Mouse (Mus musculus): ENCODE measurements around the gene Fam166a. TPM values are rescaled to one million over a fixed set of nuclear protein-coding genes. Genes with fewer than 3 reads are reported as not detected.

The Fam166a gene
- polyA plus RNA-seq, 1 experiment = 0.14 TPM

DNA sequence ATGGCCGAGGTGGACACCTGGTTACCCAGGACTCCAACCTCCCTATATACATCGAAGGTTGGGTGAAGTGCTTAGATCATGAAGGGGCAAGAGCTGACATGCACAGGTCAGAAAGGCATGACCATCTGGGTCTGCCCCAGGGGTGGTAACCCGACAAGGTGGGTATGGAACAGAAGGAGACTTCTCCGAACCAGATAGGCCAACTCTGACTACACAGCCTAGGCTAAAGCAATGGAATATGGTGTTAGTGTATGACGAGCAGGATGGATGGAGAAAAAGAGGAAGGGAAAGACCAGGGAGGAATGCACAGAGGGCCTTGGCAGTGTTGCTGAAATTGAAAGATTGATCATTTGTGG is 32.0 kb upstream of the Fam166a start:
- no peak for DNase-seq (ENCODE audit: low read depth)
- no peak for TF ChIP-seq CTCF (IDR thresholded peaks at IDR 0.05; ENCODE audit: borderline replicate concordance, extremely low read depth, insufficient read depth, insufficient read length)
- TF ChIP-seq POLR2A (IDR thresholded peaks at IDR 0.05; ENCODE audit: borderline replicate concordance, extremely low read depth, insufficient read depth, insufficient read length, poor library complexity, severe bottlenecking) = no peak

DNA sequence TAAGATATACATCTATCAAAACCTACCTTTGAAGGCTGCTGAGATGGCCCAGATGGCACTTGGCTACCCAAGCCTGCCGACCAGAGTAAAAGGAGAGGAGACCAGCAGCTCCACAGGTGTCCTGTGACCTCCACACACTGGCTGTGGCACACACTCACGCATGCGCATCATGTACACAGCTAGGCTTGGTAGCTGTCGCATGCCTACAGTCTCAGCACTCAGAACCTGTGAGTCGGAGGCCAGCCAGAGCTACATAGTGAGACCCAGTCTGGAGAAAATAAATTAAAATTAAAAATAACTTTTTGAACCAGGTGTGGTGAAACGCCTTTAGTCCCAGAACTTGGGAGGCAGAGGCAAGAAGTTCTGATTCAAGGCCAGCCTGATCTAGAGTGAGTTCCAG is 30.7 kb upstream of the Fam166a start:
- TF ChIP-seq POLR2A (IDR thresholded peaks at IDR 0.05; ENCODE audit: borderline replicate concordance, extremely low read depth, insufficient read depth, insufficient read length, poor library complexity, severe bottlenecking) (no peak), CTCF (IDR thresholded peaks at IDR 0.05; ENCODE audit: borderline replicate concordance, extremely low read depth, insufficient read depth, insufficient read length) (no peak)
- no peak for DNase-seq (ENCODE audit: low read depth)

DNA sequence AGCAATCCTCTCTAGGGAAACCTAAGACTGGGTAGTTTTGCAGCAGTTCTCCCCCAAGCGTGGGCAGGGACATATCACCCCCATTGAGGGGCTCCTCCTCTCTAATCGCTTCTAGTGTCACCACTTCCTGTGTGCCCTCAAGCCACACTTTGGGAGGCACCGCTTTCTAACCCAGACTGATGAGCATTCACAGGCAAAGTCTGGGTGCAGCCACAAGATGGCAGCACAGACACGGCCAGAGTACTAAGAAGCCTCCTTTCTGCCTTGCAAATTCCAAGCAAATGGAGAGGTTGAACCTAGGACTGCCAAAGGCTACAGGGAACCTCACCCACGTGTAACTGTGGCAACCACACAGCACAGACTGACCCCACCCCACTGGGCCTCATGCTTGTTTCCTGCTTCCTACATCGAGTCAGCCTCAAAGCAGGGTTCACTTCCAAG is 25.2 kb upstream of the Fam166a start:
- peak; percentile 90 for DNase-seq (ENCODE audit: low read depth)
- TF ChIP-seq CTCF (IDR thresholded peaks at IDR 0.05; ENCODE audit: borderline replicate concordance, extremely low read depth, insufficient read depth, insufficient read length) (peak; percentile 94), POLR2A (IDR thresholded peaks at IDR 0.05; ENCODE audit: borderline replicate concordance, extremely low read depth, insufficient read depth, insufficient read length, poor library complexity, severe bottlenecking) (no peak)

DNA sequence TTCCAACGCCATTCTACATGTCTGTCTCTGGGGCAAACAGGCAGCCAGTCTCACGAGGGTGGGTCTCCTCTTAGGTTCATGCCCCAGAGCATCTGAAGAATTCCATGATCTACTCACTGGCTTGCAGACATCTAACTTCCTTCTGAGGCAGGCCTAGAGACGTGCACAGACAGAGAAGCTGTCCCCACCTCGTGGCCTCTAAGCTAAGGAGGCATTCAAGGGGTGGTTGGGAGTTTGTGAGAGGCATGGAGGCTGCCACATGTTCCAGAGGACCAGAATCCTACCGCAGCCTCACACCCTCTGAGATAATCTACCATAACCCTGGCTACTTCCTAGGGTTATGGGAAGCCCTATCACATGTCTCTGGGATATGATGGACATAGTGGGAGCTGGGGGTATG is 24.5 kb upstream of the Fam166a start:
- TF ChIP-seq CTCF (IDR thresholded peaks at IDR 0.05; ENCODE audit: borderline replicate concordance, extremely low read depth, insufficient read depth, insufficient read length) = no peak
- TF ChIP-seq POLR2A (IDR thresholded peaks at IDR 0.05; ENCODE audit: borderline replicate concordance, extremely low read depth, insufficient read depth, insufficient read length, poor library complexity, severe bottlenecking) = no peak
- no peak for DNase-seq (ENCODE audit: low read depth)

DNA sequence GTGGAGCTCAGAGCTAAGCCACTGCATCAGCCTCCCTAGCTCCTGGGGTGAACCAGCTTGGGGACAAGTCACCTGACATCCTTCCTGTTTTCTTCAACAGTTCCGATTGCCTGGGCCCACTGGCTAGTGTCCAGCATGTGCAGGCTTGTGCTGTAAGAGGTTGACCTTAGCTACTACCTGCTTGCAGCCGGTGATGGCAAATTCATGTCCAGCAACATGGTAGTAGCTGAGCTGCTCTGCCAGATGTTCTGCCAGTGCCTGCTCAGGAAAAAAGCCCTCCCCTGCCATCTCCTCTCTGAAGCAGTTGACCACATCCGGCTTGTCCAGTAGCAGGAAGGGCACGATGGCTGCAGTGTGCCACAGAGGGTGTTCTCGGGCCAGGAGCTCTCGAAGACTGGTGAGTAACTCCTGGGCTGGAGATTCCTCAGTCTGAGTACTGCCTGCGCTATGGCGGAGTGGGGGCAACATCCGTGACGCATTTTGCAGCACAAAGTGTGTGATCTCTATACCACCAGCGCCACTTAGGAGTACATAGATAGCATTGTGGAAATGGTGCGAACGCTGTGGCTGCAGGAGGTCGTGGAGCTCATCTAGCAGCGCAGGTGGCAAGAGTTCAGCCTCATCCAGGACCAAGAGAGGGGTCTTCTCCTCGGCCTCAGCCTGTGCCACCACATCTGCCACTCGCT is 23.9 kb upstream of the Fam166a start:
- DNase-seq (ENCODE audit: low read depth) = no peak
- TF ChIP-seq POLR2A (IDR thresholded peaks at IDR 0.05; ENCODE audit: borderline replicate concordance, extremely low read depth, insufficient read depth, insufficient read length, poor library complexity, severe bottlenecking) (no peak), CTCF (IDR thresholded peaks at IDR 0.05; ENCODE audit: borderline replicate concordance, extremely low read depth, insufficient read depth, insufficient read length) (no peak)

DNA sequence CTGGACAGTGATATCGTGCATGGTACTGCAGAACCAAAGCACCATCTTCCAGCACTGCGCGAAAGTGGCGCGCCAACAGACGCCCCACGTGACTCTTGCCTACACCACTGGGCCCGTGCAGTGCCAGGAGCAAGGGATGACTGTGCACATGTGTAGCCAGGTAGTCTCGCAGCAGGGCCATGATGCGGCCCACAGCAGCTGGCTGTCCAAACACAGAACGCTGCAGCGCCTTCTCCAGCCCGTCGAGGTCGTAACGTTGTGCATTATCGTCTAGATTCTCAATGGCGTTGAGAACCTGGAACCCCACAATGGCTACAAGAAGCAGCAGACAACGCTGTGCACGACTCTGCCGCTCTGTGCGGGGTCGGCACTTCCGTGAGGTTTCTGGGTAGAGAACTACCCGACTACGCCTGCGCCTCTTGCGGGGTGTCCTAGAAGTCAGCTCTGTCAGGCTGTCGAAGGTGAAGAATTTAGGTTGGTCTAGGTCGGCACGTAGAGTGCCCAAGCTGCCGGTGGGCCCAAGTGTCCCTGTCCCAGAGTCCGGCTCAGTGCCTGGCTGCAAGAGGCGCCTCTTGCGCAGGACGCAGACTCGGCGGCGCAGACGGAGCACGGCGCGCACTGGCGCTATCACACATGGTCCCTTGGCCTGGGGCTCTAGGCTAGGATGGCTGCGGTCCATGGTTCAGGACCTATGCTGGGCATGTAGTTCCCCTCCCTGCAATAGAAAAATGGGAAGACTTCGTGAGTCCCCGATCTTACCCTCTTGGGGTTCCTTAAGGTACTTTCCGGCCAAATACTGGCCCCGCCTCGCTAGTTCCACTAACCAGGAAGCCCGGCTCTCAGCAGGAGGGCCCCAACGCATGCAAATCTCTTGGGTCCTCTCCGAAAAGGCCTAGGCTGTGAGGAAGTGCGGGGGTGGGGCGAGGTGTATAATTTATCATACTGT is 23.1 kb upstream of the Fam166a start:
- TF ChIP-seq POLR2A (IDR thresholded peaks at IDR 0.05; ENCODE audit: borderline replicate concordance, extremely low read depth, insufficient read depth, insufficient read length, poor library complexity, severe bottlenecking) (no peak), CTCF (IDR thresholded peaks at IDR 0.05; ENCODE audit: borderline replicate concordance, extremely low read depth, insufficient read depth, insufficient read length) (no peak)
- DNase-seq (ENCODE audit: low read depth) = no peak

DNA sequence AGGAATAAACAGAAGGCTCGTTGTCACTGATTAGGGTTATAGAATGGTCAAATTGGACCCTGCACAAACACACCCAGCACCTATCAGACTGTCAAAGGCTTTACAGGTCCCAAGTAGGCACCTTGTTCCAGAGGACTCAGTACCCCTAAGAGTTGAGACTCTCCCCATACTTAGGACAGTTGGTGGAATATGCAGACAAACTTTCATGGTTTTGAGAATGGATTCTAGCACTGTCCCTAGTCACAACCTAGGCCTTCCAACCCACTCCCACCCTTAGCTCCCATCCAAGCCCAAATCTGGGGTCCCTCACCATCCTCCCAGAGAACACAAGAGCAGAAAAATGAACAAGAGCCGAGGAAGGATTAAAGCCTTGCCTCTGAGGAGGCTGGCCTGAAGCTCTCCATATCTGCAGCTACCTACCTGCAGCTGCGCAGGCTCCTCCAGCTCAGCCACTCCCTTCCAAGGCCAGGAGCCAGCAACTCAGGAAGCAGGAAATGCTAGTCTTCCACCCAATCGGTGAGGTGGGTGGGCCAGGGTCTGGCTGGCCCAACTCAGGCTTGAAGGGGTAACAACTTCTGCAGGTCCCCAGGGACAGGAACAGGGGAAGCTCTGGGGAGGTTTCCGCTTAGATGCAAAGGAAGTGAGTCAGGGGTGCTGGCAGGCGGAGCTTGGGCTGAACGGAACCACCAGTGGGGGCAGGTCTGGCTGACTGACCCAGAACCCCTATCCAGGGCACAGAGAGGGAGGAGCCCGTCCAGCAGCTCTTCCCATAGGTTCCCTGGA is 22.2 kb upstream of the Fam166a start, which contains the start of gene Tor4a:
Gene Tor4a (minus strand): TSS at position 715 of the 783 bp plus-strand sequence.
- no peak for TF ChIP-seq POLR2A (IDR thresholded peaks at IDR 0.05; ENCODE audit: borderline replicate concordance, extremely low read depth, insufficient read depth, insufficient read length, poor library complexity, severe bottlenecking)
- no peak for TF ChIP-seq CTCF (IDR thresholded peaks at IDR 0.05; ENCODE audit: borderline replicate concordance, extremely low read depth, insufficient read depth, insufficient read length)

DNA sequence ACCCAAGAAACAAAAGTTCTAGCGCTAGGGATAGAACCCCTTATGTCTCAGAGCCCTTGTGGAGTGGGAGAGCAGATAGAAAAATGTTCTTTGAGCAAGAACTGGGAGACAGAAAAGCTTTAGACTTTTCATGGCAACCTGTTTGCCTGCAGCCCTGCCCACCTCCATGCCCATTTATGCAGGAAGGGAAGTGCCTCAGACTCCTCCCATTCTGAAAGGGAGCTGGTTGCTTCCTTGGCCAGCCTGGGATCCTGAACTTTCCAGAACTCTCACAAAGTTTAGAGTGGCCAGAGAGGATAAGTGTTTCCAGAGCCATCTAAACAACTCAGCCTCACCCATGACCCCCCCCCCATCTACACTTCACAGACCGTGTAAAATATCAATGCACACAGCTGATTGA is 21.4 kb upstream of the Fam166a start:
- no peak for DNase-seq (ENCODE audit: low read depth)
- TF ChIP-seq POLR2A (IDR thresholded peaks at IDR 0.05; ENCODE audit: borderline replicate concordance, extremely low read depth, insufficient read depth, insufficient read length, poor library complexity, severe bottlenecking) (no peak), CTCF (IDR thresholded peaks at IDR 0.05; ENCODE audit: borderline replicate concordance, extremely low read depth, insufficient read depth, insufficient read length) (no peak)

More for the DNA sequence above, 22.2 kb upstream of the Fam166a start, which contains the start of gene Tor4a:
- peak; percentile 13 for DNase-seq (ENCODE audit: low read depth)

DNA sequence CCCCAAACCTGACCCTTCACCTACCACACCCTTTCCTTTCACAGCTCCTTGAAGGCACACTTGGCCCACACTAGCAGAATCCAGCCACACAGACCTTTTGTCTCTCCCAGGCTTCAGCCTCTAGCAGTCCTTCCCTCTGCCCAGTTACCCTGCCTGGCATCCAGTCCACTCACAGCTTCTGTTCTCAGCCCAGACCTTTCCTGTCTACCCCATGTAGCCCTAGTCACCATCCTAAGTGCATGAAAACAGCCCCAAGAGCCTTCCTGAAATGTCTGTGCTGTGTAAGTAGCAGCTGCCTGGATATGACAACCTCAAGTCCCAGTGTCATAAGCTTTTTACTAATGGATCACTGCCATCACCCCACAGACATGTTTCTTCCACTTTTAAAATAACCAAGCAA is 20.6 kb upstream of the Fam166a start:
- no peak for TF ChIP-seq CTCF (IDR thresholded peaks at IDR 0.05; ENCODE audit: borderline replicate concordance, extremely low read depth, insufficient read depth, insufficient read length)
- TF ChIP-seq POLR2A (IDR thresholded peaks at IDR 0.05; ENCODE audit: borderline replicate concordance, extremely low read depth, insufficient read depth, insufficient read length, poor library complexity, severe bottlenecking) = no peak
- no peak for DNase-seq (ENCODE audit: low read depth)

DNA sequence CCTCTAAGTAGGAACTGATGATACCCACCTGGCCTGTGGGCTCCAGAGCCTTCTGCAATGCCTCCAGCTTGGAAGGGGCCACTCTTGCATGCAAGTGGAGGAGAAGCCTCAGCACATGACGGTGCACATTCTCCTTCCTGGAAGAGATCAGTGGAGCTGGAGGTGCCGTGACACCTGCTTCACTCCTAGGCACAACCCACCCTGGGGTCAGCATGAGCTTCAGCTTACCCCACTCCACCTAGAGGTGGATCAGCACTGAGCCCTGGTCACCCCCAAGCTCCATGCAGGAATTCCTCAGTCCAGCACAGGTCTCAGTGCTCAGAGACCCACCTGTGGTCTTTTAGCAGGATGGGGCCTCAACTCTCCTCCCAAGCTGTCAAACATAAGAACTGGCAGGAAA is 17.9 kb upstream of the Fam166a start:
- TF ChIP-seq CTCF (IDR thresholded peaks at IDR 0.05; ENCODE audit: borderline replicate concordance, extremely low read depth, insufficient read depth, insufficient read length) (no peak), POLR2A (IDR thresholded peaks at IDR 0.05; ENCODE audit: borderline replicate concordance, extremely low read depth, insufficient read depth, insufficient read length, poor library complexity, severe bottlenecking) (no peak)
- DNase-seq (ENCODE audit: low read depth) = no peak

Measured in brain, embryonic 14.5 days (tissue).